Mouse (Mus musculus): ENCODE measurements at regions not wholly inside any gene's neighbourhood (a gene's known extent, or its start where the extent isn't known, plus 50 kb on each side); places are given as distances from the start of the nearest gene placed in this dataset.

DNA sequence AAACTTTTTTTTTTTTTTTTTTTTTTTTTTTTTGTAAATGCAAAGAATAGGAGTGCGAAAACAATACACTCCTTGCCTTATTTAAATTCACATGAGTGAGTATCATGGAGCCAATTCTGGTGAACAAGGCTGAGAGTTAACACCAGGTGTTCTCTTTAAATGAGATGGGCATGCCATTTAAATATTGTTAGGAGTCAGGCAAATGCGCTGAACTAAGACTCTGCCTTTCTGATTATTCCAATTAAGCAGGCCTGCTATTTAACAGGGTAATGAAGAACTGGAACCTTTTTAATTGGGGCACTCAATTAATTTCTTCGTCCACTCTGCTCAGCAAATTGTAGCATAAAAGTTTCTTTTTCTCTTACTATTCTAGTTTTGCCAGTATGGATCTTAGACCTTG is 684.6 kb upstream of the Gm38303 start:
- no peak for TF ChIP-seq POLR2A (IDR thresholded peaks at IDR 0.05; ENCODE audit: low read depth, low read length)
- TF ChIP-seq CTCF (IDR thresholded peaks at IDR 0.05; ENCODE audit: borderline replicate concordance, insufficient read depth, low read length) = no peak

Data from embryonic fibroblast, embryonic 13.5 days (primary cell).